Mouse (Mus musculus) liver, adult 2 months (tissue): ENCODE measurements around the gene Hapln4. TPM values are rescaled to one million over a fixed set of nuclear protein-coding genes. Genes with fewer than 3 reads are reported as not detected.

ENCODE experiments used
- DNase-seq: peaks from one replicate; pipeline ENCODE4 v3.0.0-alpha.2; 2011; ENCODE audit warnings: low read depth, low spot score; ENCODE audit errors: extremely low read depth
- H3K27ac ChIP-seq: fragments of 200-500 bp; replicated peaks from 2 replicates; pipeline ENCODE4 v1.5.1; 2012; ENCODE audit warnings: low read depth, mild to moderate bottlenecking, control low read depth, inconsistent platforms, low read length; ENCODE audit not compliant: insufficient read depth
- H3K27me3 ChIP-seq: fragments of 200-500 bp; 2 replicates; pipeline ENCODE4 v1.6.1; 2012; ENCODE audit warnings: mild to moderate bottlenecking, moderate library complexity, low read length, inconsistent platforms; ENCODE audit not compliant: control insufficient read depth, insufficient read depth
- H3K36me3 ChIP-seq: fragments of 200-500 bp; 2 replicates; pipeline ENCODE4 v1.6.1; 2012; ENCODE audit warnings: low read length, inconsistent platforms; ENCODE audit not compliant: control insufficient read depth, insufficient read depth
- H3K4me1 ChIP-seq: fragments of 200-500 bp; 2 replicates; pipeline ENCODE4 v1.6.1; 2011; ENCODE audit warnings: low read length; ENCODE audit not compliant: control insufficient read depth, insufficient read depth
- H3K4me3 ChIP-seq: fragments of 200-500 bp; 2 replicates; pipeline ENCODE4 v1.5.1; 2011; ENCODE audit warnings: low read depth, mild to moderate bottlenecking, control low read depth, low read length, moderate library complexity; ENCODE audit not compliant: insufficient read depth
- H3K79me2 ChIP-seq: fragments of 200-500 bp; 2 replicates; pipeline ENCODE4 v1.6.1; 2012; ENCODE audit warnings: inconsistent platforms, mild to moderate bottlenecking, low read length, moderate library complexity; ENCODE audit not compliant: control insufficient read depth, insufficient read depth
- H3K9ac ChIP-seq: fragments of 200-500 bp; 2 replicates; pipeline ENCODE4 v1.6.1; 2012; ENCODE audit warnings: low read depth, mild to moderate bottlenecking, control low read depth, inconsistent platforms, low read length
- CTCF ChIP-seq: fragments of 200-500 bp; IDR thresholded peaks from 2 replicates; pipeline ENCODE4 v1.5.1; 2011; ENCODE audit warnings: low read depth, low read length, control low read depth
- POLR2A ChIP-seq: fragments of 200-500 bp; IDR thresholded peaks from 2 replicates; pipeline ENCODE4 v1.6.1; 2011; ENCODE audit warnings: low read length, control low read depth; ENCODE audit not compliant: insufficient read depth; ENCODE audit errors: extremely low read depth
- WGBS: fragments of 180-500 bp; shearing (Covaris S2); methylation state at CpG from one replicate; pipeline ENCODE4 v1.1.7; 2018; 5-methylcytosine and 5-hydroxymethylcytosine counted together
- polyA plus RNA-seq: library from polyadenylated mRNA; depleted of rRNA; stranded (reverse); fragments of >200 nt; gene quantifications from 2 replicates; pipeline ENCODE4 v1.2.3, GENCODE M21; 2012; rRNA removed
- total RNA-seq: library from RNA; depleted of rRNA; stranded (reverse); fragments of >200 nt; gene quantifications from 2 replicates; pipeline ENCODE4 v1.2.3, GENCODE M21; 2014; rRNA removed

The Hapln4 gene
- total and polyA plus RNA-seq, 2 experiments = 2.2 to 8.8 TPM

GRCm38 (mm10) chr8:70136591-70136990 lies 53.3 kb downstream of the Hapln4 start:
- no peak overlapping the region for H3K9ac ChIP-seq
- peak; percentile 16 for DNase-seq
- peaks cover 14% of the 10 kb centered on the region for H3K4me1 ChIP-seq
- 0 out of 2 replicates have a peak, but pooled peaks cover 3% of the 10 kb centered on the region for H3K36me3 ChIP-seq
- no peak for TF ChIP-seq CTCF
- H3K27ac ChIP-seq = no peak overlapping the region
- H3K4me3 ChIP-seq = no peak overlapping the region
- H3K27me3 ChIP-seq = no peaks in the 10 kb centered on the region
- no peaks in the 10 kb centered on the region; the same call in 1 of the 2 replicates for H3K79me2 ChIP-seq
- 72% methylated on average over 4 of the region's 4 CpGs for WGBS

- Histone ChIP-seq H3K27ac (0 out of 2 replicates have a peak overlapping the region, but pooled peaks have one; percentile 73), H3K4me3 (no peak overlapping the region), H3K79me2 (no peaks in the 10 kb centered on the region; the same call in 1 of the 2 replicates), H3K9ac (0 out of 2 replicates have a peak overlapping the region, but pooled peaks have one; percentile 48), H3K4me1 (peaks cover 11% of the 10 kb centered on the region), H3K36me3 (0 out of 2 replicates have a peak, but pooled peaks cover 3% of the 10 kb centered on the region), H3K27me3 (no peaks in the 10 kb centered on the region)
- no peak for TF ChIP-seq CTCF
- TF ChIP-seq POLR2A = no peak
- 56% methylated on average over 4 of the region's 4 CpGs for whole genome bisulfite sequencing
- no peak for DNase-seq
Measured at GRCm38 (mm10) chr8:70137890-70138289, 54.6 kb downstream of the Hapln4 start.

GRCm38 (mm10) chr8:70139026-70139857 lies 56.0 kb downstream of the Hapln4 start, which contains the start of the genes Rfxank, Borcs8 and Mef2b:
Rfxank (minus strand) TSS chr8:70139154.
Borcs8 (plus strand) TSS chr8:70139499.
Mef2b (plus strand) TSS chr8:70139711.
- peak within 1 kb of the TSS; percentile 73 for H3K4me3 ChIP-seq
- WGBS = under 1% methylated on average over 46 of the region's 46 CpGs

GRCm38 (mm10) chr8:70139981-70140380 lies 56.7 kb downstream of the Hapln4 start:
- Histone ChIP-seq H3K9ac (peak overlapping the region; percentile 81), H3K36me3 (no peaks in the 10 kb centered on the region; the same call in 1 of the 2 replicates), H3K27me3 (no peaks in the 10 kb centered on the region), H3K4me1 (peaks cover 11% of the 10 kb centered on the region), H3K27ac (peak overlapping the region; percentile 84), H3K79me2 (no peaks in the 10 kb centered on the region; the same call in 1 of the 2 replicates), H3K4me3 (peak overlapping the region; percentile 73)
- TF ChIP-seq POLR2A (no peak), CTCF (no peak)
- DNase-seq = peak; percentile 12
- 5% methylated on average over 9 of the region's 9 CpGs for WGBS

More at GRCm38 (mm10) chr8:70139026-70139857, 56.0 kb downstream of the Hapln4 start, which contains the start of the genes Rfxank, Borcs8 and Mef2b:
- no peaks in the 10 kb centered on the region; the same call in 1 of the 2 replicates for H3K79me2 ChIP-seq
- peaks cover 11% of the 10 kb centered on the region for H3K4me1 ChIP-seq
- peaks cover 3% of the 10 kb centered on the region; the same call in 1 of the 2 replicates for H3K36me3 ChIP-seq
- peak within 1 kb of the TSS; percentile 81 for H3K9ac ChIP-seq
- TF ChIP-seq POLR2A = 0 out of 2 replicates have a peak, but pooled peaks have one; percentile 27
- TF ChIP-seq CTCF = no peak
- peak within 1 kb of the TSS; percentile 84 for H3K27ac ChIP-seq
- H3K27me3 ChIP-seq = no peaks in the 10 kb centered on the region
- peak; percentile 97 for DNase-seq

Other genes with a start within 250 kb of the Hapln4 start
- gene Cilp2, start 195.8 kb upstream of the Hapln4 start, total RNA-seq = under 0.01 TPM in 1 of 2 replicates, not detected in the other
- 0.01 and 0.05 TPM in 2 replicates for gene Cilp2, start 195.8 kb upstream of the Hapln4 start, polyA plus RNA-seq
- not detected in 2 replicates for gene Tssk6, start 181.3 kb upstream of the Hapln4 start, total RNA-seq
- gene Tssk6, start 181.3 kb upstream of the Hapln4 start, polyA plus RNA-seq = 0.09 TPM in 1 of 2 replicates, not detected in the other
- gene Ndufa13, start 180.9 kb upstream of the Hapln4 start, total RNA-seq = 132 and 141 TPM in 2 replicates
- gene Ndufa13, start 180.9 kb upstream of the Hapln4 start, polyA plus RNA-seq = 206 and 221 TPM in 2 replicates
- gene Yjefn3, start 180.7 kb upstream of the Hapln4 start, total RNA-seq = 0.20 and 0.83 TPM in 2 replicates
- 1.4 and 2.0 TPM in 2 replicates for gene Yjefn3, start 180.7 kb upstream of the Hapln4 start, polyA plus RNA-seq
- gene Gatad2a, start 87.1 kb upstream of the Hapln4 start, total RNA-seq = 11.2 and 16.8 TPM in 2 replicates
- 35.0 and 35.5 TPM in 2 replicates for gene Gatad2a, start 87.1 kb upstream of the Hapln4 start, polyA plus RNA-seq
- 18.0 and 24.4 TPM in 2 replicates for gene Mau2, start 40.7 kb upstream of the Hapln4 start, total RNA-seq
- 30.1 and 40.5 TPM in 2 replicates for gene Mau2, start 40.7 kb upstream of the Hapln4 start, polyA plus RNA-seq
- gene Sugp1, start 40.6 kb upstream of the Hapln4 start, total RNA-seq = 5.1 and 5.6 TPM in 2 replicates
- gene Sugp1, start 40.6 kb upstream of the Hapln4 start, polyA plus RNA-seq = 5.1 and 5.3 TPM in 2 replicates
- 43.8 and 67.9 TPM in 2 replicates for gene Tm6sf2, start 10.5 kb upstream of the Hapln4 start, total RNA-seq
- gene Tm6sf2, start 10.5 kb upstream of the Hapln4 start, polyA plus RNA-seq = 152 and 203 TPM in 2 replicates
- under 0.01 TPM in 1 of 2 replicates, not detected in the other for gene Ncan, start 37.4 kb downstream of the Hapln4 start, total RNA-seq
- not detected in 2 replicates for gene Ncan, start 37.4 kb downstream of the Hapln4 start, polyA plus RNA-seq
- 3.3 and 4.4 TPM in 2 replicates for gene Nr2c2ap, start 47.9 kb downstream of the Hapln4 start, total RNA-seq
- gene Nr2c2ap, start 47.9 kb downstream of the Hapln4 start, polyA plus RNA-seq = 15.0 and 16.6 TPM in 2 replicates
- gene Rfxank, start 55.7 kb downstream of the Hapln4 start, total RNA-seq = 9.4 and 13.6 TPM in 2 replicates
- gene Rfxank, start 55.7 kb downstream of the Hapln4 start, polyA plus RNA-seq = 16.0 and 27.8 TPM in 2 replicates
- 20.1 and 20.7 TPM in 2 replicates for gene Borcs8, start 56.0 kb downstream of the Hapln4 start, total RNA-seq
- gene Borcs8, start 56.0 kb downstream of the Hapln4 start, polyA plus RNA-seq = 53.4 and 55.0 TPM in 2 replicates
- 0.09 and 0.34 TPM in 2 replicates for gene Mef2b, start 56.3 kb downstream of the Hapln4 start, total RNA-seq
- not detected in 2 replicates for gene Mef2b, start 56.3 kb downstream of the Hapln4 start, polyA plus RNA-seq
- 18.3 and 20.4 TPM in 2 replicates for gene Tmem161a, start 88.9 kb downstream of the Hapln4 start, total RNA-seq
- 40.4 and 60.4 TPM in 2 replicates for gene Tmem161a, start 88.9 kb downstream of the Hapln4 start, polyA plus RNA-seq
- 31.4 and 48.5 TPM in 2 replicates for gene Slc25a42, start 128.8 kb downstream of the Hapln4 start, total RNA-seq
- 96.9 and 117 TPM in 2 replicates for gene Slc25a42, start 128.8 kb downstream of the Hapln4 start, polyA plus RNA-seq
- gene Sugp2, start 150.8 kb downstream of the Hapln4 start, total RNA-seq = 5.3 and 7.0 TPM in 2 replicates
- 9.7 and 12.4 TPM in 2 replicates for gene Sugp2, start 150.8 kb downstream of the Hapln4 start, polyA plus RNA-seq
- 4.4 and 6.2 TPM in 2 replicates for gene Armc6, start 151.0 kb downstream of the Hapln4 start, total RNA-seq
- gene Armc6, start 151.0 kb downstream of the Hapln4 start, polyA plus RNA-seq = 9.6 and 11.6 TPM in 2 replicates
- gene Homer3, start 199.4 kb downstream of the Hapln4 start, total RNA-seq = 1.4 and 2.6 TPM in 2 replicates
- gene Homer3, start 199.4 kb downstream of the Hapln4 start, polyA plus RNA-seq = 3.1 and 3.7 TPM in 2 replicates
- 19.3 and 22.7 TPM in 2 replicates for gene Ddx49, start 219.0 kb downstream of the Hapln4 start, total RNA-seq
- gene Ddx49, start 219.0 kb downstream of the Hapln4 start, polyA plus RNA-seq = 24.4 and 36.5 TPM in 2 replicates
- 169 and 197 TPM in 2 replicates for gene Cope, start 219.1 kb downstream of the Hapln4 start, total RNA-seq
- gene Cope, start 219.1 kb downstream of the Hapln4 start, polyA plus RNA-seq = 327 and 394 TPM in 2 replicates
- gene Cers1, start 232.3 kb downstream of the Hapln4 start, total RNA-seq = not detected in 2 replicates
- 0.04 TPM in 2 replicates for gene Cers1, start 232.3 kb downstream of the Hapln4 start, polyA plus RNA-seq
- not detected in 2 replicates for gene Gdf1, start 246.4 kb downstream of the Hapln4 start, total RNA-seq
- gene Gdf1, start 246.4 kb downstream of the Hapln4 start, polyA plus RNA-seq = not detected in 2 replicates